Mouse (Mus musculus): ENCODE results near the gene Neurl1b.

Neurl1b gene

GRCm38 (mm10) chr17:26490910-26491309, 76.3 kb downstream of the Neurl1b start:
- DNase-seq (ENCODE audit: low spot score in 2 of 2): no peak

GRCm38 (mm10) chr17:26492246-26492645, 77.6 kb downstream of the Neurl1b start:
- DNase-seq (ENCODE audit: low spot score in 2 of 2): no peak

GRCm38 (mm10) chr17:26494642-26495468, 80.2 kb downstream of the Neurl1b start:
- DNase-seq (ENCODE audit: low spot score in 2 of 2): no peak

All from natural killer cell, adult 2 months (primary cell).